Mouse (Mus musculus): ENCODE results near the gene Cacnb2.

The Cacnb2 gene

DNA sequence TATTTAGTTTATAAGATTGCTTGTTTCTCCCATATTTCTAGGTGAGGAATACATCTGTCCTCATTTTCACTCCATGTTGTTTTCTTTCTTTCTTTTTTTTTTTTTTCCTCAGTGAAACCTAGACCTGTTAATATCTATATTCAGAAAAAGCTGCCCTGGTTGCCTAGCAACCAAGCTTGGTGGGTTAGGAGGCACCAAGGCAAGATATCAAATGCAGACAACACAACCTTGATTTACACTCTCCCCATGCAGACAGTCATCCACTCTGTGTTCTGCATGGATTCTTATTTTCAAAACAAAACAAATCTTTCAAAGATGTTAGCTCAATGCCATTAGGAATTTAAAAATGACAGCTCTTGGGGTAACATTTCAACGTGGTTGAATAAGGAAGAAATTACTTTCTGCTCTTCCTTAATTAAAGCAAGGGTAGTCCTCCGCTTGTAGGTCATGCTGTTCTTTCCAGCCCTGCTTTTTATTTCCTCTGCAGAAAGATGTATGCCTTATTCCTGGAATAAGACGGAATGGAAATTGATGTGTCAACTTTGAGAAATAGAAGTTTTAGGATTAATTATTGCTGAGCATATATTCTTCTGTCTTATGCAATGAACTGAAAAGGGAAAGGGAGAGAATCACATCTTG lies 172.1 kb downstream of the Cacnb2 start:
- no peak for DNase-seq (ENCODE audit: low read depth)

DNA sequence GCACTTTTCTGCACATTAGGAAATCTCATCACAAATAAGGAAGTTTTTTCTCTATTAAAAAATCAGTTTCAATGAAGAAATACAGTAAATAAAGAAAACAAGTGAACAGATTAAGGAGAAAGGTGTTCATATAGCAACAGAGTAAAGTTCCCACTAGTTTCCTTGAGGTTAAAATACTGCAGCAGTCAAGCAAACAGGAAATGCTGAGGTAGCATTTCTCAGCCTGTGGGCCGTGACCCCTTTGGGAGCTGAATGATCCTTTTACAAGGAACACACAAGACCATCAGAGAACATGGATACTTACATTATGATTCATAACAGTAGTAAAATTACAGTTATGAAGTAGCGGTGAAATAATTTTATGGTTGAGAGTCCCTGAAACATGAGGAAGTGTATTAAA lies 185.1 kb downstream of the Cacnb2 start:
- DNase-seq (ENCODE audit: low read depth) = no peak

DNA sequence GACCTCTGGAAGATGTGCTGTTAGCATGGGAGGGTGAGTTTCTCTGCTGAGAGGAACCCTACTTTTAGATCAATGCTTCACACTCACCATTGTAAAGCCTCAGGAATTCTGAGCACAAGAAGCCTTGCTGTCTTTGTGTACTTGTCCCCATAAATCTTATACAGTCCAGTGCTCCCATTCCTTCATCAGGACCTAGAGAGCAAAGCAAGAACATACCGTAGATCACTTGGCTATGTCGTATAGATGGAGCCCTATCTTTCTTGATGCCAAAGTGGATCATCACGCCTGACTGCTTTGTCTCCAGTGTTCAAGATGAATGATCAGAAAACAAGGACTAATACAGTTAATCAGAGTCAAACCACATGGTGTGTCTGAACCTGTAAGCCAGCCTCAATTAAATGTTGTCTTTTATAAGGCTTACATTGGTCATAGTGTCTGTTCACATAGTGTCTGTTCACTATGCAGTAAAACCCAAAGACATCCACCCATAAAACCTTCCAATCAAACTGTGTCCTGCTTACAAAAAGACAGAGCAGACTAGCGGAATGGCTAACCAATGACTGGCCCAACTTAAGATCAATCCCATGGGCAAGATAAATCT lies 198.7 kb downstream of the Cacnb2 start:
- DNase-seq (ENCODE audit: low read depth) = no peak

DNA sequence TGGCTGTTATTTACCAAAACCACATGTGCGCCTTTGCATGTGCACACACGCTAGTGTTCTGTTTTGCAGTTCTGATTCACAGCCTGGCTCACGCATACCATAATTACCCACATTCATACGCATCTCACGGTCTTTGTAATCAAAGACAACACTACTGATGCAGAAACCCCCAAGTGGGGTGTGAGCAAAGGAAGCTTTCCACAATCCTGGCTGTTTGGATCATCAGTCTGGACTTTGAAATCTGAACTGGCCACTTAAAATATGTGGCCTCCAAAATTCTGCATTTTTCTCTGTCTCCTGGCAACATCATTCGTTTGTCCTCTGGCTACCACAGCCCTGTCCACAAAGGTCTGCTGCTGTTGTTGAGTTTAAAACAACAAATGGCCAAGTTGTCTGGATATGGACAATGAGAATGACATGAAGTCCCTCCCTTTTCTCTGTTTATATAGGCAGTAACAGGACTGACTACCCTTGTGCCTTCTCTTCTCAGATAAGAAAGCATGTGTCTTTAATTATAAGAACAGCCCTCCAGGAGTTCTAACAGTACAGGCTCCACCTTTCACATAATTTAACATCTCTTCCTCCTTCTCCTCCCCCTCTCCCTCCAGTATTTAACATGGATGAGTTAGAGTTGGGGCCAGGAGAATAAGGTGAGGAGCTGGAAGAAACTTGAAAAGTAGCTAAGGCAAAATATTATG lies 204.9 kb downstream of the Cacnb2 start:
- peak; percentile 5 for DNase-seq (ENCODE audit: low read depth)

DNA sequence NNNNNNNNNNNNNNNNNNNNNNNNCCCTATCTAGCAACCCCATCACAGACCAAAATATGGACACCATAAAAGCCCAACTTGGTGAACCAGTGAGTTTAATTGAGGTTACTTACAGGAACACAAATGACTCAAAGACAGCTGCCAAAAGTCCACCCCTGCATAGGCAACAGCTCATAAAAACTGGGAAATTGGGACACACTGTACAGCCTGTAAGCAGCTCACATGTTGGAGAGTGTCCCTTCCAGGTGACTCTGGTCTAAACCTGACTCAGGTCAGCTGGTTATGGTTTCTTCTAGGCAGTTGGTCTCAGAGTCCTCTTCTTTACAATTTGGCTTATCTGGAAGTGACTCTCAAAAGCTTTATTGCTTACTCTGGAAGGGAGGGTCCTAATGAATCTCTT lies 212.1 kb downstream of the Cacnb2 start:
- DNase-seq (ENCODE audit: low read depth) = no peak

DNA sequence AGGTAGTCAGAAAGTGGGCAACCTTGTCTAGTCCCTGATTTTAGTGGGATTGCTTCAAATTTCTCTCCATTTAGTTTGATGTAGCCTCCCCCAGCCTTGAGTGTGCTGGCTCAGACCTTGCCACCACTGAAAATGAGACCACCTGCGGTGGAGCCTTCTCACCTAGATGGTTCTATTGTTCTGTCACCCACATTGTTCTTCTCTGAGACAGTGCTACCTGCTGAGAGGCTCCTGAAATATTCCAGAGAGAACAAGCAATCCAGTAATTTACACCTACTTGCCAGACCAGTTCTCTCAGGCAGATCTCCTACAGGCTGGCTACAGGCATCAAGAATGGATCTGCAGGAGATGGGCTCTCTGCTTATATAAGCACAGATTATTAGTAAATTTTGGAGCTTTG lies 215.8 kb downstream of the Cacnb2 start:
- no peak for DNase-seq (ENCODE audit: low read depth)

DNA sequence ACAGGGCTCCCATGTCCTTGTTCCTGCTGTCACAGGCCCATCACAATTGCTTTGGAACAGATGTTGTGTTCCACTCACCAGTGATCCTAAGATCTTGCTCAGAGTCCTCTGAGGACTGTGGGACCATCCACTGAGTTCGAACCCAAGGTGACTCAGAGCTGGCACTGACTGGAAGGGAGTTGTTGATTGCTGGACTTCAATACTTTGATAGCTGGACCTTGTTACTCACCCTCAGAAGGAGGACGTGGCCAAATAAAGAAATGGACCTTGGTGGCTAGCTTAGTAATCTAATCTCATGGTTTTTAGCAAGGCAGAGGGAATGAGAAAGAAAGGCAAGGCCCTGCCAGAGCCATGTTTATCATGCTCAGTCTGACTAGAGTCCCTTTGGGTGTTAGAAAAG lies 218.1 kb downstream of the Cacnb2 start:
- no peak for DNase-seq (ENCODE audit: low read depth)

DNA sequence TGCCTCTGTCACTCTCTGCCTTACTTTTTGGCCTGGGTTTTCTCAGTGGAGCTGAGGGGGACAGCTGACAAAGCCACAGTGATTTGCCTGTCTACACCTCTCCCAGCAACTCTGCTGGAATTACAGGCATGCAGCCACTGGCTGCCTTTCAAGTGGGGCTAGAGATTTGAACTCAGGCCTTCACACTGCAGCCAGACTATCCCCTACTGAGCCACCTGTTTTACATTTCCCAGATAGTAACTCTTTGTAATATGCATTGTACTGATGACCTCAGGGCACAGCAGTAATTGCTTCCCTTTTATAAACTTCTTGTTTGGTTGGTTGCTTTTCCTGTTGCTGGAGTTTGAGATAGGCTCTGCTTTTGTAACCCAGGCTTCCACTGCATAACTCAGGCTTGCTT lies 220.2 kb downstream of the Cacnb2 start:
- no peak for DNase-seq (ENCODE audit: low read depth)

DNA sequence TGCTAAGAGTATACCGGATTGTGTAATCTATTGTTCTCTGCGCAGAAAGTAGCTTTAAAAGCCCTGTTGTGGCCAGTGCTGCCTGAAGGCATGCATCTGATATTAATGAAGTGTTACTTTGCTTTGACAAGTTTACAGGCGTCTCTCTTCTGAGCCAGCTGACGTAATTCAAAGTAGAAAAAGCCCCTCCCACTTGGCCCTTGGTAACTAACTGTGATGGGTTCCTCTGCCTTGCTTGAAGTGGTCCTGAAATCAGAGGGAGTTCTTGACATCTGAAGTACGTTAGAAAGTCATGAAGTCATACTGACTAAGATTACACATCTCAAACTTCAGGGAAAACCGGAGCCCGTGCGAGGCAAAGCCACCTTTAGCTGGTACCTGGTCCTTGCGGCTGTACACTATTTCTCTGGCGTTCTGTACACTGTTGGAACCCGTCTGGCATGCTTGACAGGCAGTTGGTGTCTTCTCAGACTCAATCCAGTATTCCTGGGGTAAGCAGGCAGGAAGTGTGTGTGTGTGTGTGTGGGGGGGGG lies 221.0 kb downstream of the Cacnb2 start:
- no peak for DNase-seq (ENCODE audit: low read depth)

DNA sequence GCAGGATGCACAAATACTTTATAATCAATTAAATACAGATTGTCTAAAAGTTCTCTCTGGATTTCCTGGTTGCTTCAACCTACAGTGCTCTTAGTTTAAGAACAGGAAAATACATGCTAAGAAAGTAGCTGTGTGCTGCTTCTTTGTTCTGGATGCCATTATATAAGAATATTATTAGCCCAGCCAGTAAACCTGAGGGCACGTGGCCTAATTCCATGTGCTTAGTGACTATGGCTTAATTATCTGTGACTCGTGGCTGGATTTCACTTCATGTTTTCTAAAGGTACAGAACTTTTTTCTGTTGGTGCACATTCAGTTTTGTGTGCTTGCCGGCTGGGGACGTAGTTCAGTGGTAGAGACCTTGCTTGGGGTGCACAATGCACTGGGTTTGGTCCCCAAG lies 222.3 kb downstream of the Cacnb2 start:
- DNase-seq (ENCODE audit: low read depth) = no peak

DNA sequence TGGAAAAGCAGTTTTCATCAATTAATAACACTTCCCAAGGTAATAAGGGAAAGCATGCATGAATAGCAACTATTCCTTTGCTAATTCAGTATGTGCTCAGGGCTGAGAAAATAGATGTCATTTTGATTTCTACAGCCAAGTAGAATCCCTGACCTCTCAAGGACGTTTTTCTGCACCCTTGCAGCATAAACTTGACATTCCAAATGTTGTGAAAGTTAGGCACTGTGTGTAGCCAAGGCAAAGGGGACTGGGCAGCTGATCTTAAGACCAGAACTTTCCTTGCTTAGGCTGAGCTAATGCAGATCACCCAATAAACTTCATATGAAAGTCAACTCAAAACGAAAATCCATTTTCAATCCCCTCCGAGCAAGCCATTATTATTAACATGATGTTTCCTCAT lies 226.6 kb downstream of the Cacnb2 start:
- no peak for DNase-seq (ENCODE audit: low read depth)

DNA sequence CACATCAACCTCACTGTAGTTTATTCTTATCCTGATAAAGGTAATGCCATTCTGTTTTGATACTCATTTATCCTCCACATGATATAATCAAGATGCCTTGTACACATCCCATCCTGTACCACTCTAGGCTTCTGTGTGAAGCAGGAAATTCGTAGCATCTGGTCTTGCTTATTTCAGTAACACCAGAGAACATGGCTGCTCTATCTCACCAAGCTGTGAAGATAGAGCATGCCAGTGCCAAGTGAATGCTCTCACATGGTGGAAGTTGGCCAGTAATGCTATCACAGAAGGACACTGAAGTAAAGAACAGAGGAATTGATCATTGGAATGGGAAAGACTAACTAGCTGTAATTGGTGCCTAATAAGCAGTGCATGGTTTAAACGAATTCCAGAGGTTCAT lies 228.4 kb downstream of the Cacnb2 start:
- no peak for DNase-seq (ENCODE audit: low read depth)

DNA sequence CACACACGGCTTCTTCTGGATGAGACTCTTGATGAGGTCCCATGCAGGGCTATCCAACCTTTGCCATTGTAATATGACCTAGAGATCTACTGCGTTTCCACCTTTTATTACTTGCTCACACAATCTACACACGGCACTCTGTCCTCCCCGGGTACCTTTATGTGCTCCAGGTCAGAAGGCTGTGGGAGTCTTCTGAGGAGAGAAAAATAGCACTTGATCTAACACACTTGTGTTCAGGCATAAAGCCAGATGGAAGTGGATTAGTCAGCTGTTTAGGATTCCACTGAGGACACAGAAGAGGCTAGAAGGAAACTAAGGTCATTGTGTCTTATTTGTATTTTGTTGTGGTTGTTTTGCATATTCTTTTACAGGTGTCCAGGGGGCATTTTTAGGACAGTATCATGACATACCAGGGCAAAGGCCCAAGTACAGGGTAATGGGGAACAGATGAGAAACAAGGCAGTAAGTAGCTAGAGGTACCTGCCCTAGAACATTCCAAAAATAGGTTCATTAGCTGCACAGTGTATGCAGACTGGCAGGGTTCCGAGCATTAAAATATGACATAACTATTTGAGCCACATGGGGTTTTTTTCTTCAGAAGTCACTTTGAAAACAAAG lies 231.9 kb downstream of the Cacnb2 start:
- DNase-seq (ENCODE audit: low read depth) = no peak

DNA sequence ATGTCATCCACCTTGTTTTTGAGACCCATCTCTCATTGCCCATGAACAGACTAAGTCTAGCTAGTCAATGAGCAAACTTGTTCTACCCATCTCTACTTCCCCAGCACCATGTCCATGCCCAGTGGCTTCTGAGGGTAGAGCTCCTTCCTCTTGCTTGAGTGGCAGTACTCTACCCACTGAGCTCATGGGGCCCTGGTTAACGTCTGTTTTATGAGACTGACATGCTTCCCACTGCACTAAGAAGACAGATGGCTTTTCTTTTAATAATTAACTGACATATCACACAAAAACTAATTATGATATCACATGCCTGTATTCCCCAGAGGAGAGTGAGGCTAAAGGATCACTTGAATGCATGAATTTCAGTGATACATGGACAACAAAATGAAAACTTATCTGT lies 238.4 kb downstream of the Cacnb2 start:
- no peak for DNase-seq (ENCODE audit: low read depth)

DNA sequence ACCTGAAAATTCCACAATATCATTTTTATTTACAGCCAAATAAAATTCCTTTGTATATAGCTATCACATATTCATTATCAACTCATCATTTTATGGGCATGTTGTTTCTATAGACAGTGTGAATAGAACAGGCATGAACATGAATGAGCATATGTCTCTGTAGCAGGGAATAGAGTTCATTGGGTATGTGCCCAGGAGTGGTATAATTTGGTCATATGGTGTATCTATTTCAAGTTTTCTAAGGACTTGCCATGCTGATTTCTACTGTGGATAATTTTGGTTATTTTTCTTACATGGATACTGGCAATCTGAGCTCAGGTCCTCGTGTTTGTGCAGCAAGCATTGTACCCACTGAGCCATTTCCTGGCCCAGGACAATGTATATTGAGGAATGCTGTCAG lies 243.8 kb downstream of the Cacnb2 start:
- no peak for DNase-seq (ENCODE audit: low read depth)

DNA sequence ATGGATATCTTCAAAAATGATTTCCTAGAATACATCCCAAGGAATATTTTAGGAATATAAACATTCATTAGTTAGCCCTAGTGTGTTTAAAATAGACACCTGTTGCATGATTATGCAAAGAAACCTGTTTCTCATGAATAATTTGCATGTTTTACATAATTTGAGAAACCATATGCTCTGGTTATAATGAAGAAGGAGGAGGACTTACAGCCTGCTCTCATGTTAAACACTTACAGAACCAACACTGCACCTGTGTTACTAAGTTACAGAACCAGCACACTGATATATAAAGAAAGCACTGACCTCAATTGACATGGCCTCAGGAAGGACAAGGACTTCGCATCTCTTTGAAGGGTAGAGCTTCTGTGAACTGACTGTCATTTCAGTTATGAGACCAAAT lies 244.3 kb downstream of the Cacnb2 start:
- no peak for DNase-seq (ENCODE audit: low read depth)

DNA sequence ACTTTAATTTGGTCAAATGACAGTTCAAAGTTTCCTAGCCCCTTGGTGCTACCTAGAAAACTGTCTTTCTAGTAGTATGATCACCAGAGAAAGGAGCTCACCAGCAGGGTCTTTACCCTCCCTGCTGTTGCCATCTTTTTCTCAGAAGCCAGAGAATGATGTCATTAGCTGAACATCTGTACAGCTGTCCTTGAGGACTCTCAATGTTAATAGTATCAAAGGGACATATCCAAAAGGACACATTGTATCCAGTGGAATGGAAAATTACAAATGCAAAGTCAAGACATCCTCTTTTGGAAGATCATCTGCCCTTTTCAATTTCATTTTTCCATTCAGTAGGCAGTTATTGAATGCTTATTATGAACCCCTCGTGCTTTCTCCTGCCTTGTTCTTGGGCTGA lies 247.9 kb downstream of the Cacnb2 start:
- DNase-seq (ENCODE audit: low read depth) = no peak

DNA sequence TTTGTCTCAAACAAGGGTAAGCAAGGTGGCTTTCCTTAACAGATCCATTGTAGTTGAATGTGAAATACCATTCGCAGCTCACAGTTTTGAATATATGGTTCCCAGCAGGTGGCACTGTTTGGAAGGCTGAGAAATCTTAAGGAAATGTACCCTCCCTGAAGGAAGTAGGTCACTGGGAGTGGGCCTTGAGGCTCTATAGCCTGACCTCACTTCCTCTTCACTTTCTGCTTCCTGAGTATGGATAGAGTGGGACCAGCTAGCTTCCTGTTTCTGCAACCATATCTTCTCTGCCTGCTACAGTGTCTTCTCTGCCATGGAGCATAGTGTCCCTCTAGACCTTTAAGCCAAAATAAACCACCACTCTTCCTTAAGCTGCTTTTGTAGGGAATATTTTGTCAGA lies 248.5 kb downstream of the Cacnb2 start:
- peak; percentile 2 for DNase-seq (ENCODE audit: low read depth)

DNA sequence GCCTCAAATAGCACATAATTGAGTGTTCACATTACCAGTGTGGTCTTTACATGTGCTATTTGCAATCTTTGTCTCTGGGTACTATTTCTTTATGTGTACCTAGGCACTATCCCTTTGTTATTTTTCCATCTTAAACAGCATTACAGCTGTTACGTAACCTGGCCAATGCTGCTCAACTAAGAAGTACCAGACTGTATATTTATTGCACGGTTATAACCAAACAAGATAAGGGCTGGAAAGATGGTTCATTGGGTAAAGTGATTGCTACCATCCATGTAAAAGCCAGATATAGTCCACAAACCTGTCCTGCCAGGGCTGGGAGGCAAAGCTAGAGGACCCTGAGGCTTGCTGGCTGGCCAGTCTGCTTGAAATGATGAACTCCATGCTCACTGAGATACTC lies 251.2 kb downstream of the Cacnb2 start:
- no peak for DNase-seq (ENCODE audit: low read depth)

DNA sequence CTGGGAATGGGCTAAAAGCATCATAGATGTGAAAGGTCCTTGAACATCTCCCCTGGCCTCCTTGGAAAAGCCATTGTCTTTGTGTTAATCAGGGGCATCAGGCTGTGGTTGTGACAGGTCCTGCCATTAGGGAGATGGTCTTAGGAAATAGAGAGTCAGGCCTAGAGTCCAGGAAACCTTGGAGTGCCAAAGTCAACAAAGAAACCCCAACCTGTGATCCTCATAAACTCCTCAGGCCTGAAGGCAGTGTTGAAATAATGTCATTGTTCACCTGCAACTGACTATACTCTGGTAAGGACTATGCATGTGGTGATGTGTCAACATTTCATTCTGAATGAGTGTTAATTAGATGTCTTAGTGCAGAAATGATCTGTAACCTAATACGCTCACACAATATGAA lies 255.4 kb downstream of the Cacnb2 start:
- no peak for DNase-seq (ENCODE audit: low read depth)

DNA sequence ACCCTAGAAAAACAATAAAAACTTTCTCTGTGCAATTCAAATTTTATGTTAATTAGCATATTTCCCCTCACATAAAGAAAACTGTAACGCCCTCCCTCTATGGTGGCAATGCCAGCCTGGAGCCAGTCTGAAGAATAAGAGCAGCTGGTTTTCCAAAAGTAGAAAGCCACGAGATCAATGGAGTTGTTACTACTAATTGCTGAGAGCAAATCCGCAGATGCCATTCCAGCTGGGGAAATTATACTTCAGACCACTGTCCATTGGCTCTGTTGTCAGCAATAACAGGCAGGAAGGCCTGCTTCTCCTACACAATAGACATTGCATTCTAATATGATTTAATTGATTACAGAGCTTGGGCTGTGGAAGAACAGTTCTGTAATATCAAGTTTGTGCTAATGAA lies 257.5 kb downstream of the Cacnb2 start:
- no peak for DNase-seq (ENCODE audit: low read depth)

DNA sequence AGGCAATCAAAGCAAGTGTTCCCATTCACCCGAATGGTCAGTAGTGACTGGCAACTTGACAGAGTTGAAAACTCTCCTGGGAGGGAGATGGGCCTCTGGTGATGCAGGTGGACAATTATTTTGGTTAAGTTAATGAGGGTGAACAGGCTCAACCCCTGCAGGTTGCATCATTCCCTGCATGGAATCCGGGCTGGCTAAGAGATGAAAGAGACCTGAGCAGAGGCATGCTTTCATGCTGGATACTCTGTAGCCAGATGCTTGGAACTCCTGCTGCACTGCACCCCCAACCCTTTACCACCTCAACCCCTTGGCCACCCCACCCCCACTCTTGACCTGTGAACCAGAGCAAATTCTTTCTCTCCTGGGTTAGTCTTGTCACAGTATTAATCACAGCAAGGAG lies 258.7 kb downstream of the Cacnb2 start:
- DNase-seq (ENCODE audit: low read depth) = no peak

DNA sequence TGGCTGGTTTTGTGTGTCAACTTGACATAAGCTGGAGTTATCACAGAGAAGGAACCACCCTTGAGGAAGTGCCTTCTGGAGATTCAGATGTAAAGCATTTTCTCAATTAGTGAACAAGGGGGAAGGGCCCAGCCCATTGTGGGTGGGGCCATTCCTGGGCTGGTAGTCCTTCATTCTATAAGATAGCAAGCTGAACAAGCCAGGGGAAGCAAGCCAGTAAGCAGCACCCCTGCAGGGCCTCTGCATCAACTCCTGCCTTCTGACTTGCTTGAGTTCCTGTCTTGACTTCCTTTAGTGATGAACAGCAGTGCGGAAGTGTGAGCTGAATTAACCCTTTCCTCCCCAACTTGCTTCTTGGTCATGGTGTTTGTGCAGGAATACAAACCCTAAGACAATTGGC lies 260.1 kb downstream of the Cacnb2 start:
- no peak for DNase-seq (ENCODE audit: low read depth)

All from NIH3T3 (cell line).